Mouse (Mus musculus): ENCODE data around the gene Rfc1. TPM values are rescaled to one million over a fixed set of nuclear protein-coding genes. Genes with fewer than 3 reads are reported as not detected.

Rfc1 gene
- total RNA-seq, 2 experiments from 2014 or later = 67.0 to 105 TPM

DNA sequence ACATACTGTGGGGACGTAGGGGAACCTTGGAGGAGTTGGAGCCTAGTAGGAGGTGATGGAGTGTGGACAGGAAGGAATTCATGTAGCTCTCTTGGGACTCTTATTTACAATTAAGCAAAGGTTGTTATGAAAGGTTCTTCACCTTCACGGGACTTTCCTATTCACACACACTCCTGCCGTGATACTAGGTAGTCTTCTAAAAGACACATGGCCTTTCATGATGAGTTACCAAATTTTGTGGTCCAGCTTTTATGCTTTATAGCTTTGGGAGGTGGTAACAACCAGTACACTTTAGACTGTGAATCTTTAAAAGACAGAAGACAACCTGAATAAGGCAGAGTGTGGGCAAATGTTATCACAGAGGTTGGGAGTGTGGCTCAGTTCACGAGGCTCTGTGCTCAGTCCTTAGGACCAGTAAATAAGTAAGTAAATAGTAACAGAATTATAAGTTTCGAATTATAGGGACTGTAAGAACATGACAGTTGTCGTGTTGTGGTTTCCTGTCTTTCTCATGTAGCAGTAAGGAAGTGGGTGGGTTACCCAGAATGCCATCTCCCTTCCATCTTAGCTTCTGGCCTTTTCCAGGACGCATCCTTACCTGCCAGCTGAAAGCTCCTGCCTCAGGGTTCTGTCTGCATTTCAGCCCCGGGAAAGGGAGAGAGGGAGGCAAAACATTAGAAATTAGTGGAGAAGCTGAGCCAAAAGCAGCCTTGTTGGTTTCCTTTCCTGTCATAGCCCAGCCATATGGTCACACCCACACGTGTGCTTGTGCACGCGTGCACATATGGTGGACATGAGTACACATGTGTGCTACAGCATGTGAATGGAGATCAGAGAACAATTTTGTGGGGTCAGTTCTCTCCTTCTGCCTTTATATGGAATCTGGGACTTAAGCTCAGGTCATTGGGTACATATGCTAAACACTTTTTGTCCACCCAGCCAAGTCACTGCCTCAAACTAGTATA is 117.9 kb downstream of the Rfc1 start:
- no peak for ATAC-seq (replicated peaks; ENCODE audit: low FRiP score, low TSS enrichment, poor library complexity, severe bottlenecking)

DNA sequence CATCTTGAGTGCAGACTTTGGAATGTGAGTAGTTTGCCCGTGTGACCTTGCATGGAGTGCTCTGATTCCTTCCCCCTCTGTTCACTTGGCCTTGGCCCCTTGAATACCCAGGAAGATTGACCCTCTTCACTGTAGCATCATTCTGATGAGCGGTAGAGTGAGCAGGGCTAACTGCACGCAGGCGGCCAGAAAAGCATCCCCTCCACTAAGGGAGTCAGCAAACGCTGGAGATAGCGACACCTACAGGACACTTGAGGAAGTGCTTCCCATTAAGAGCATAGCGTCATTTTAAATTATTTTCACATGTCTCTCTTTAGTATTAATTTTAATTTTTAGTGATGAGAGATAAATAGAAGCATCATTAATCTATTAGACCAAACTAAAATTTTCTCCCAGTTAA is 122.1 kb downstream of the Rfc1 start:
- no peak for ATAC-seq (replicated peaks; ENCODE audit: low FRiP score, low TSS enrichment, poor library complexity, severe bottlenecking)

Other genes starting within 250 kb of the Rfc1 start
- 1.5 and 3.1 TPM in 2 replicates for gene Tmem156, start 243.5 kb downstream of the Rfc1 start, total RNA-seq (2014; fragmentation: Nextera tagmentation)
- 2.3 and 3.6 TPM in 2 replicates for gene Tmem156, start 243.5 kb downstream of the Rfc1 start, total RNA-seq (2017)
- gene Klhl5, start 228.1 kb downstream of the Rfc1 start, total RNA-seq (2014; fragmentation: Nextera tagmentation) = 16.9 and 18.0 TPM in 2 replicates
- gene Klhl5, start 228.1 kb downstream of the Rfc1 start, total RNA-seq (2017) = 11.9 and 25.2 TPM in 2 replicates
- 1.5 and 9.1 TPM in 2 replicates for gene Wdr19, start 136.0 kb downstream of the Rfc1 start, total RNA-seq (2014; fragmentation: Nextera tagmentation)
- gene Wdr19, start 136.0 kb downstream of the Rfc1 start, total RNA-seq (2017) = 2.1 and 5.8 TPM in 2 replicates
- not detected in 2 replicates for gene Klb, start 12.6 kb upstream of the Rfc1 start, total RNA-seq (2014; fragmentation: Nextera tagmentation)
- not detected in 2 replicates for gene Klb, start 12.6 kb upstream of the Rfc1 start, total RNA-seq (2017)
- gene Rpl9, start 55.8 kb upstream of the Rfc1 start, total RNA-seq (2014; fragmentation: Nextera tagmentation) = 3,188 and 3,587 TPM in 2 replicates
- 2,324 and 2,626 TPM in 2 replicates for gene Rpl9, start 55.8 kb upstream of the Rfc1 start, total RNA-seq (2017)
- gene Lias, start 55.8 kb upstream of the Rfc1 start, total RNA-seq (2014; fragmentation: Nextera tagmentation) = 50.8 and 71.9 TPM in 2 replicates
- 56.3 and 62.0 TPM in 2 replicates for gene Lias, start 55.8 kb upstream of the Rfc1 start, total RNA-seq (2017)
- gene Ugdh, start 100.3 kb upstream of the Rfc1 start, total RNA-seq (2014; fragmentation: Nextera tagmentation) = 12.1 and 14.1 TPM in 2 replicates
- gene Ugdh, start 100.3 kb upstream of the Rfc1 start, total RNA-seq (2017) = 19.4 and 51.7 TPM in 2 replicates
- not detected in 2 replicates for gene Gm43552, start 157.2 kb upstream of the Rfc1 start, total RNA-seq (2014; fragmentation: Nextera tagmentation)
- gene Gm43552, start 157.2 kb upstream of the Rfc1 start, total RNA-seq (2017) = not detected in 2 replicates
- 23.2 and 24.9 TPM in 2 replicates for gene Smim14, start 201.5 kb upstream of the Rfc1 start, total RNA-seq (2014; fragmentation: Nextera tagmentation)
- 26.1 and 26.9 TPM in 2 replicates for gene Smim14, start 201.5 kb upstream of the Rfc1 start, total RNA-seq (2017)
- gene Ube2k, start 201.6 kb upstream of the Rfc1 start, total RNA-seq (2014; fragmentation: Nextera tagmentation) = 109 and 117 TPM in 2 replicates
- 53.3 and 60.8 TPM in 2 replicates for gene Ube2k, start 201.6 kb upstream of the Rfc1 start, total RNA-seq (2017)

Data from megakaryocyte-erythroid progenitor cell, adult 5-6 weeks (primary cell).